Mouse (Mus musculus) testis, adult 2 months (tissue): ENCODE results near the gene Ccdc106. TPM values are rescaled to one million over a fixed set of nuclear protein-coding genes. Genes with fewer than 3 reads are reported as not detected.

Experiments used
- H3K27ac ChIP-seq: fragments of 200-500 bp; 2 replicates; pipeline ENCODE4 v1.5.1; 2012; ENCODE audit warnings: low read depth, low read length; ENCODE audit not compliant: control insufficient read depth, insufficient read depth
- H3K27me3 ChIP-seq: fragments of 200-500 bp; 2 replicates; pipeline ENCODE4 v1.6.1; 2012; ENCODE audit warnings: mild to moderate bottlenecking, low read length, moderate library complexity; ENCODE audit not compliant: control insufficient read depth, insufficient read depth
- H3K36me3 ChIP-seq: fragments of 200-500 bp; 2 replicates; pipeline ENCODE4 v1.6.1; 2012; ENCODE audit warnings: mild to moderate bottlenecking, low read length; ENCODE audit not compliant: control insufficient read depth, insufficient read depth
- H3K4me1 ChIP-seq: fragments of 200-500 bp; 2 replicates; pipeline ENCODE4 v1.6.1; 2012; ENCODE audit warnings: low read length; ENCODE audit not compliant: control insufficient read depth, insufficient read depth
- H3K4me3 ChIP-seq: fragments of 200-500 bp; 2 replicates; pipeline ENCODE4 v1.5.1; 2012; ENCODE audit warnings: low read depth, mild to moderate bottlenecking, low read length, moderate library complexity, mixed read lengths; ENCODE audit not compliant: control insufficient read depth
- CTCF ChIP-seq: fragments of 200-500 bp; IDR thresholded peaks from 2 replicates; pipeline ENCODE4 v1.5.1; 2012; ENCODE audit warnings: low read depth, mild to moderate bottlenecking, inconsistent platforms, low read length, moderate library complexity; ENCODE audit not compliant: control insufficient read depth, insufficient read depth, insufficient replicate concordance
- POLR2A ChIP-seq: fragments of 200-500 bp; IDR thresholded peaks from 2 replicates; pipeline ENCODE4 v1.6.1; 2012; ENCODE audit warnings: low read depth, mild to moderate bottlenecking, inconsistent platforms, low read length, moderate library complexity; ENCODE audit not compliant: control insufficient read depth
- polyA plus RNA-seq: library from polyadenylated mRNA; depleted of rRNA; stranded (reverse); fragments of >200 nt; gene quantifications from 2 replicates; pipeline ENCODE4 v1.2.3, GENCODE M21; 2012

Gene Ccdc106
- polyA plus RNA-seq, 1 experiment = 7.9 TPM

DNA sequence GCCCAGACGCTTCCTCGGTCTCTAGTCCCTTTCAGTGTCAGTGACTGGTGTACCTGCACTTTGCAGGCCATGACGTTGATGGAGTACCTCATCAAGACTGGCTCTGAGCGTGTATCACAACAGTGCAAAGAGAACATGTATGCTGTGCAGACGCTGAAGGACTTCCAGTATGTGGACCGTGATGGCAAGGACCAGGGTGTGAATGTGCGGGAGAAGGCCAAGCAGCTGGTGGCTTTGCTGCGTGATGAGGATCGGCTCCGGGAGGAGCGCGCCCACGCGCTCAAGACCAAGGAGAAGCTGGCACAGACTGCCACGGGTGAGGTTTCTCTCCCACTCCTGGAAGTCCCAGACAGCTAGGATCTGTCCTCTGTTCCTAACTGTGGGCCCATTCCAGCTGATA, 69.5 kb downstream of the Ccdc106 start:
- H3K27me3 ChIP-seq = no peaks in the 10 kb centered on the region
- H3K36me3 ChIP-seq = no peaks in the 10 kb centered on the region; the same call in 1 of the 2 replicates
- H3K4me3 ChIP-seq = peak overlapping the region; percentile 12
- no peak overlapping the region for H3K27ac ChIP-seq
- no peak for TF ChIP-seq POLR2A
- no peak for TF ChIP-seq CTCF
- H3K4me1 ChIP-seq = peaks cover 3% of the 10 kb centered on the region; the same call in 1 of the 2 replicates

DNA sequence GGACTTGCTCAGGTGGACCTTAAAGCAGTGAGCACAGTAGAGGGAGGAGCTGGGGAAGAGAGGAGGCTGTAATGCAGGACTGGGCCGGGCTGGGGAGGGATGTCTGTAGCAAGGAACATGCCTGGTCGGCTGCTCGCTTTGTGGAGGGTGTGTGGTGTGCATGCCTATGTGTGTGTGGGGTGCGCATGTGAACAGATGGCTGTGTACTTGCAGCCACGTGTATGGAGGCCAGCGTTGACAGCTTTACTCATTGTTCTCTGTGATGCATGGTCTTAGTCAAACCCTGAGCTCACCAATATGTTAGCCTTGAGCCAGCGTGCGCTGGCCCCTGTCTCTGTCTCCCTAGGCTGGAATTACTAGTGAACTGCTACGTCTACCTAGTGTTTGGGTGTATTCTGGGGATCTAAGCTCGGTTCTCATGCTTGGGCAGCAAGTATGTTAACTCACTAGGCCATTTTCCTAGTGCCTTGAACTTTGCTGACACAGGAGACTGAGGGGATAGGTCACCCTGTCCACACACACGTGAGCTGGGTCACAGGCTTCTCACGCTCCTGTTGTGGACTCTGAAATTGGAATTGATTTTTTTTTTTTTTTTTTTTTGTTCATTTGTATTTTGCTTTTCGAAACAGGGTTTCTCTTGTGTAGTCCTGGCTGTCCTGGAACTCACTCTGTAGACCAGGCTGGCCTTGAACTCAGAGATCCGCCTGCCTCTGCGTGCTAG, 70.8 kb downstream of the Ccdc106 start:
- H3K27ac ChIP-seq = no peak overlapping the region
- H3K36me3 ChIP-seq = no peaks in the 10 kb centered on the region; the same call in 1 of the 2 replicates
- 0 out of 2 replicates have a peak, but pooled peaks have one; percentile 4 for TF ChIP-seq CTCF
- no peak for TF ChIP-seq POLR2A
- H3K4me3 ChIP-seq = no peak overlapping the region
- H3K4me1 ChIP-seq = peaks cover 3% of the 10 kb centered on the region; the same call in 1 of the 2 replicates
- H3K27me3 ChIP-seq = no peaks in the 10 kb centered on the region

DNA sequence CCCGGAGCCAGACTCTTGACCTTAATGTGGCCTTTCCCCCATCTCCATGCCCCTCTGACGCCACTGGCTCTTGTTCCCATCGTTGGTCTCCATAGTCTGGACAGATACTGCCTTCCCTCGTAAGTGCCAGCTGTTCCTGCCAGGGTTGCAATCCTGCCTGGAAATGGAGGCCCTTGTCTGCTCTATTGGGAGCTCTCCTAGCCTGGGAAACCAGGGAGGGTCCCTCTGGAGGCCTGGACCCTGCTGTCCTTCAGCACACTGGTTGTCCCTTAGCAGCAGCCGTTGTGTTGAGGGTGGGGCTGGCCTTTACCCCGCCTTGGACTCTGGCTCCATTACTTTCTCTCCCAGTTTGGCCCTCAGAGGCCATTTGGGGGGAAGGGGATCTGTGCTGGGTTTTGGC, 72.0 kb downstream of the Ccdc106 start:
- no peaks in the 10 kb centered on the region for H3K27me3 ChIP-seq
- H3K27ac ChIP-seq = no peak overlapping the region

DNA sequence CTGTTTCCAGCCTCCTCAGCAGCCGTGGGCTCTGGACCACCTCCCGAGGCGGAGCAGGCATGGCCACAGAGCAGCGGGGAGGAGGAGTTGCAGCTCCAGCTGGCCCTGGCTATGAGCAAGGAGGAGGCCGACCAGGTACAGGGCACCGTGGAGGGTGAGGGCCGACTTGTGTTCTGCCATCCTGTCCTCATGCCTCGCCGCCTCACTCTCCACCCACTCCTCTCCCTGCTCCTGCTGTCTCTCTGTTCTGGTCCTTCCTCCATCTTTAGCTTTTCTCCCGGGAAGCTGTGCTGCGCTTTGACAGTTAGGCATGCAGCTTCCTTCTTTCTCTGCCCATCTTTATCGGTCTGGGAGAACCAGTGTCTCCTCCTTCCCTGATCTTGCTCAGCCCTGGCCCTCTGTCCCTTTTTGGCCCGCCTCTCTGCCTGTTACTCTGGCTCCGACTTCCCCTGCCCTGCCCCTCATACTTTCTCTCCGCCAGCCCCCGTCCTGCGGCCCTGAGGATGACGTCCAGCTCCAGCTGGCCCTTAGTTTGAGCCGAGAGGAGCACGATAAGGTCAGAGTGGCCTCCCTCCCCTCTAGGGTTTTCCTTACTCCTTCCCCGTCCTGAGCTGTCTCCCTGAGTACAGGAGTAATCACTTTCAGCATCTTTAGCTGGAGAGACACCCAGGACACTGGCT, 72.6 kb downstream of the Ccdc106 start:
- TF ChIP-seq CTCF = no peak
- no peak for TF ChIP-seq POLR2A
- H3K27ac ChIP-seq = no peak overlapping the region
- H3K27me3 ChIP-seq = no peaks in the 10 kb centered on the region
- no peaks in the 10 kb centered on the region; the same call in 1 of the 2 replicates for H3K36me3 ChIP-seq
- H3K4me1 ChIP-seq = peaks cover 3% of the 10 kb centered on the region; the same call in 1 of the 2 replicates
- H3K4me3 ChIP-seq = no peak overlapping the region

More for the DNA sequence above, 72.0 kb downstream of the Ccdc106 start:
- no peaks in the 10 kb centered on the region; the same call in 1 of the 2 replicates for H3K36me3 ChIP-seq
- peaks cover 3% of the 10 kb centered on the region; the same call in 1 of the 2 replicates for H3K4me1 ChIP-seq
- no peak for TF ChIP-seq CTCF
- no peak for TF ChIP-seq POLR2A
- H3K4me3 ChIP-seq = no peak overlapping the region

DNA sequence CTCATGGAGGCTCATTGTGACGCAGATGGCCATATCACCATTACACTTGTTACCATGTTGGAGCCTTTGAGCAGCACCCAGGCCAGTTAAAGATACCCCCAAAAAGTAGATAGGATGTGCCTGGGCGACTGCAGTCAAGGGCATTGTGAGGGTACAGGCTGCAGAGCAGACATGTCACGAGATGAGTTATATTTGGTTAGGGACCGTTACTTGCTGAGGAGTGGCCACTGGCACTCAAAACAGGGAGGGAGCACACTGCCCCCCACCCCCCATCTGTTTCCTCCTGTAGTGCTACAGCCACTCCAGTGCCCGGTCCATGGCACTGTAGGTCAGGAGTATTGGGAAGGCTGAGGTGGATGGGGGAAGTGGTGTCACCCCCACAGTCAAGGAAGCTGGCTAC, 78.4 kb downstream of the Ccdc106 start:
- H3K36me3 ChIP-seq = no peaks in the 10 kb centered on the region; the same call in 1 of the 2 replicates
- no peak overlapping the region for H3K4me3 ChIP-seq
- H3K27ac ChIP-seq = no peak overlapping the region
- no peaks in the 10 kb centered on the region for H3K27me3 ChIP-seq
- TF ChIP-seq POLR2A (no peak), CTCF (no peak)
- no peaks in the 10 kb centered on the region for H3K4me1 ChIP-seq

DNA sequence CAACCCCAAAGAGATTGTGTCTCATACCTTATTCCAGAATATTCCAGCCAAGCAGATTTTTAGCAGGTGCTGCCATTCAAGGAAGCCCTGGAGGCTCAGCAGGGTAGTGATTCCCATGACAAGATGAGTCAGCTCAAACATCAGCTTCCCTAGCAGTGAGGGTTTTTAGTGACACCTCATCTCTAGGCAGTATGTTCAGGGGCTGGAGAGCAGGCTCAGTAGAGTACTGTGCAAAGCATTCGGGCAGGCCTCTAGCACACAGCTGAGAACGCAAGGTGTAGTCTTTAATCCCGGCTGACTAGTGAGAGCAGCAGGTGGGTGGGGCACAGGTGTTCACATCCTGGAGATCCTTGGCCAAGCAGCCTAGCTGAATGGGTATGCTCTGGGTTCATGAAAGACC, 79.4 kb downstream of the Ccdc106 start:
- no peak overlapping the region for H3K4me3 ChIP-seq
- TF ChIP-seq POLR2A (no peak), CTCF (no peak)
- no peaks in the 10 kb centered on the region for H3K4me1 ChIP-seq
- H3K27ac ChIP-seq = no peak overlapping the region
- H3K27me3 ChIP-seq = no peaks in the 10 kb centered on the region
- H3K36me3 ChIP-seq = no peaks in the 10 kb centered on the region

DNA sequence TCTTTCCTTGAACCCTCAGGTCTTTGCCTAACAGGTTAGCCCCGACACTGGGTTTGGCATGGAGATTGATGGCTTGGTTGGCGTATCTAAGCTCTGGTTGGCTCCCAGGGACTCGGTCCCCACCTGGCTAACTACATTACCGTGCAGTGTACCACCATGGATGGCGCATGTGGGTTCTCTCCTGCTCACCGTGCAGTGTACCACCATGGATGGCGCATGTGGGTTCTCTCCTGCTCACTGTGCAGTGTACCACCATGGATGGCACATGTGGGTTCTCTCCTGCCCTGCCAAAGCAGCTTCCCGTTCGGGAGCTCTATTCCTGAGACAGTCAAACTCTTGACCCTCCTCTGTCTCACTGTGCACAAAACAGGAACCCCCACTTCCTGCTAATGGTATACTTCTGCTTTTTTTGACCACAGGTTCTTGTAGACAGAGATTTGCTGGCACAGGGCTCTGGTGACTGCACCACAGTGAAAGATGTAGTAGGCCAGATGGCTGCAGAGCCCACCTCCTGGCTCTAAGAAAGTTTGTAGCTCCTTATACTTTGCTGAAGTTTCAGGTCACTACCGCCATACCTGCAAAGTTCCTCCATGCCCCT, 80.8 kb downstream of the Ccdc106 start:
- TF ChIP-seq CTCF = no peak
- H3K36me3 ChIP-seq = no peaks in the 10 kb centered on the region
- no peak overlapping the region for H3K4me3 ChIP-seq
- H3K27me3 ChIP-seq = no peaks in the 10 kb centered on the region
- H3K4me1 ChIP-seq = no peaks in the 10 kb centered on the region
- no peak overlapping the region for H3K27ac ChIP-seq
